ENCODE assay signal across 10 mouse cellular contexts in the genomic region with DNA sequence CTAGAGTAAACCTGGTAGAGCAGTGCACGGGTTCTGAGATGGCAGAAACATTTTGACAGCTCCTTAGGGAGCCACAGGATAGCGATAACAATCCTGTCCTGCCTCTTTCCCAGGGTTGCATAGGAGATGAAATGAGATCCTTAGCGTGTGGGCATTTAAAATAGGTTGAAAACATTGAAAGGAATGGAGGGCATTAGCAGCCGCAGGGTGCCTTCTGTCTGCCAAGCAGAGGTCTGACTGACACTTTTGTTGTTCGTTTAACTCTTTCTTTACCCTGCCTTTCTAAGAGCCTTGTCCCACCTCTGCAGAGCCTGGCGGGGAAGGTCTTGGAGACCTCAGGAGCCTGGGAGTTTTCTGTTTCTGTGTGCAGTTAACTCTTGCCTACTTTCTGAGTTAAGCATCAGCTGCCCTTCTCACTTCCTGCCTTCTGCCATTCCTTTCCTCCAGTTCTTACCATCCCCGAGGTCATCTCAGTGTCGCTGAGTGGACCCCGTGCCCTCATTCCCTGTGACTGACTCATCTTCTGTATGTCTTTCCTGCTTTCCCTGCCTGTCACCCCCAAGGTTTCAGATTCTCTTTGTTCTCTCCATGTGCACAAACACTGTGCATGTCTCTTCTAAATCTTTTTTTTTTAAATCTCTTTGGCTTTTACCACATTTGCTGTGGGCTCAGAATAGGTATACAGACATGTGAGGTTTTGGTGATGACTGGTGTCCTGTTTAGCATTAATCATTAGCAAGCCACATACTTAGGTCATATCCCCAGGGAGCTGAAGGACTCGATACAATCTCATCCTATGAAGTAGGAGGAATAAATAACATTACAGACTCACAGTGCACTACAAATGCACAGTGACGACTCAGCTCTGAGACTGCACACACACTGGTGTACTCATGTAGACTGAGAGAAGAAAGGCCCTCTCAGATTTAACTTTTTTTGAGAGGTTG. TPM values are rescaled to one million over a fixed set of nuclear protein-coding genes. Genes with fewer than 3 reads are reported as not detected.
A peak's percentile ranks its signal among the peaks of the same experiment; 100 is the strongest.
DNase-seq lines count a peak whose midpoint lies in the region; ATAC-seq and TF ChIP-seq lines count a peak whose summit lies in the region.
"Had no signal": no experiment of that assay in that cellular context is flagged by ENCODE, and none has a peak within 500 bp of the region (broad histone marks: within the 10 kb centered on the region; RNA-seq: fewer than 3 reads in every experiment).

No protein-coding gene starts in this region.

- peak overlapping the region; percentile 74 for H3K27ac ChIP-seq in cerebellum, adult 2 months (ENCODE audit: insufficient read depth, low read length)
- H3K27ac ChIP-seq in lung, embryonic 15.5 days = no peak overlapping the region
- peak overlapping the region; percentile 73 for H3K27ac ChIP-seq in hindbrain, embryonic 14.5 days
- H3K27ac ChIP-seq in stomach, embryonic 16.5 days (ENCODE audit: low read length) = no peak overlapping the region

- ATAC-seq in cerebellum, adult (ENCODE audit: insufficient number of reproducible peaks, low FRiP score, low TSS enrichment) = no peak
- no peak for ATAC-seq in lung, embryonic 15.5 days (ENCODE audit: borderline replicate concordance, extremely low read depth, low FRiP score, low TSS enrichment)
- ATAC-seq in hindbrain, embryonic 14.5 days (ENCODE audit: low FRiP score) = 0 out of 2 replicates have a peak, but pooled peaks have one; percentile 25
- ATAC-seq in stomach, embryonic 16.5 days (ENCODE audit: insufficient read depth, low FRiP score) = no peak

- peaks cover 9% of the 10 kb centered on the region; the same call in 1 of the 2 replicates for H3K36me3 ChIP-seq in lung, embryonic 15.5 days
- H3K36me3 ChIP-seq in hindbrain, embryonic 14.5 days (replicated peaks; ENCODE audit: control insufficient read depth, insufficient read depth) = peaks cover 48% of the 10 kb centered on the region
- H3K36me3 ChIP-seq in stomach, embryonic 16.5 days (ENCODE audit: control insufficient read depth, insufficient read depth, low read length) = peaks cover 6% of the 10 kb centered on the region; the same call in 1 of the 2 replicates

- no peaks in the 10 kb centered on the region for H3K27me3 ChIP-seq in cerebellum, adult 2 months (ENCODE audit: control insufficient read depth, insufficient read depth, low read length)
- no peaks in the 10 kb centered on the region for H3K27me3 ChIP-seq in lung, embryonic 15.5 days
- no peaks in the 10 kb centered on the region for H3K27me3 ChIP-seq in hindbrain, embryonic 14.5 days (ENCODE audit: control insufficient read depth, insufficient read depth, low read length)
- no peaks in the 10 kb centered on the region for H3K27me3 ChIP-seq in stomach, embryonic 16.5 days (ENCODE audit: control insufficient read depth, insufficient read depth, low read length)

- H3K4me1 ChIP-seq in cerebellum, adult 2 months (ENCODE audit: control insufficient read depth, insufficient read depth, low read length) = peaks cover 13% of the 10 kb centered on the region
- peaks cover 51% of the 10 kb centered on the region for H3K4me1 ChIP-seq in lung, embryonic 15.5 days
- peaks cover 67% of the 10 kb centered on the region for H3K4me1 ChIP-seq in hindbrain, embryonic 14.5 days (replicated peaks; ENCODE audit: control insufficient read depth, insufficient read depth, low read length)
- H3K4me1 ChIP-seq in stomach, embryonic 16.5 days (ENCODE audit: control insufficient read depth, insufficient read depth, low read length) = peaks cover 25% of the 10 kb centered on the region

- peak overlapping the region; percentile 40 for H3K4me3 ChIP-seq in cerebellum, adult 2 months (replicated peaks; ENCODE audit: insufficient read depth, low read depth, low read length)
- H3K4me3 ChIP-seq in lung, embryonic 15.5 days = no peak overlapping the region
- peak overlapping the region; percentile 60 for H3K4me3 ChIP-seq in hindbrain, embryonic 14.5 days (replicated peaks; ENCODE audit: low read length)
- no peak overlapping the region for H3K4me3 ChIP-seq in stomach, embryonic 16.5 days (replicated peaks; ENCODE audit: low read length)

- H3K4me2 ChIP-seq in lung, embryonic 15.5 days = peak overlapping the region; percentile 12; the same call in 1 of the 2 replicates
- peak overlapping the region; percentile 92 for H3K4me2 ChIP-seq in hindbrain, embryonic 14.5 days (replicated peaks)
- no peak overlapping the region for H3K4me2 ChIP-seq in stomach, embryonic 16.5 days (ENCODE audit: low read depth, low read length)

- DNase-seq in cerebellum, adult 2 months = no peak
- no peak for DNase-seq in lung, postnatal 14 days
- peak; percentile 38 for DNase-seq in hindbrain, embryonic 14.5 days (ENCODE audit: low spot score)
- DNase-seq in right cerebral cortex, postnatal 25 days = no peak
- no peak for DNase-seq in ovary, postnatal 10 days (ENCODE audit: low spot score)
- DNase-seq: cerebellum, adult 11-12 months; kidney, adult 9 months had no signal

- no peak overlapping the region for H3K9ac ChIP-seq in lung, embryonic 15.5 days
- peak overlapping the region; percentile 56 for H3K9ac ChIP-seq in hindbrain, embryonic 14.5 days
- 0 out of 2 replicates have a peak overlapping the region, but pooled peaks have one; percentile 2 for H3K9ac ChIP-seq in stomach, embryonic 16.5 days (ENCODE audit: low read length)

- TF ChIP-seq CTCF in cerebellum, adult 2 months (IDR thresholded peaks at IDR 0.05; ENCODE audit: borderline replicate concordance, insufficient read depth, low read depth, low read length) = no peak

- no peak for TF ChIP-seq POLR2A in cerebellum, adult 2 months (IDR thresholded peaks at IDR 0.05; ENCODE audit: borderline replicate concordance, insufficient read depth, low read length)

- no peaks in the 10 kb centered on the region for H3K9me3 ChIP-seq in lung, embryonic 15.5 days
- H3K9me3 ChIP-seq in hindbrain, embryonic 14.5 days (ENCODE audit: control insufficient read depth, low read length) = no peaks in the 10 kb centered on the region
- H3K9me3 ChIP-seq in stomach, embryonic 16.5 days (replicated peaks; ENCODE audit: control insufficient read depth, low read length) = no peaks in the 10 kb centered on the region

- WGBS in cerebellum, adult 2 months = 14% methylated on average over 11 of the region's 11 CpGs
- 25% methylated on average over 11 of the region's 11 CpGs for WGBS in lung, embryonic 15.5 days
- 7% methylated on average over 11 of the region's 11 CpGs for WGBS in hindbrain, embryonic 14.5 days
- WGBS in stomach, embryonic 16.5 days = 36% methylated on average over 11 of the region's 11 CpGs

RNA-seq across cellular contexts. Expression of gene Kif3c, which starts 6.3 kb away (rescaled TPM):
- 115 and 118 TPM in 2 replicates for polyA plus RNA-seq in cerebellum, adult 2 months (2012; rRNA removed)
- 11.8 and 12.0 TPM in 2 replicates for polyA plus RNA-seq in lung, embryonic 15.5 days (2015; fragmentation: Nextera tagmentation; extraction: Ambion mirVana)
- polyA plus RNA-seq in hindbrain, embryonic 14.5 days (2014; fragmentation: Nextera tagmentation; extraction: Ambion mirVana) = 73.8 and 77.9 TPM in 2 replicates
- polyA plus RNA-seq in stomach, embryonic 16.5 days (2015; fragmentation: Nextera tagmentation; extraction: Ambion mirVana) = 8.1 and 8.6 TPM in 2 replicates

RNA-seq across cellular contexts. Expression of gene Asxl2, which starts 55.4 kb away (rescaled TPM):
- polyA plus RNA-seq in cerebellum, adult 2 months (2012; rRNA removed) = 13.7 and 14.2 TPM in 2 replicates
- 16.6 and 16.9 TPM in 2 replicates for polyA plus RNA-seq in lung, embryonic 15.5 days (2015; fragmentation: Nextera tagmentation; extraction: Ambion mirVana)
- polyA plus RNA-seq in hindbrain, embryonic 14.5 days (2014; fragmentation: Nextera tagmentation; extraction: Ambion mirVana) = 11.8 and 12.4 TPM in 2 replicates
- 18.3 and 18.8 TPM in 2 replicates for polyA plus RNA-seq in stomach, embryonic 16.5 days (2015; fragmentation: Nextera tagmentation; extraction: Ambion mirVana)

Comparison
In these comparisons a context has a peak if more than half of its experiments do, and no peak if none do; other contexts are left out.
1. H3K27ac ChIP-seq: peak in cerebellum, adult 2 months (single experiment) and hindbrain, embryonic 14.5 days (single experiment); none in lung, embryonic 15.5 days (single experiment) and stomach, embryonic 16.5 days (single experiment).
2. H3K4me3 ChIP-seq: peak in cerebellum, adult 2 months (single experiment) and hindbrain, embryonic 14.5 days (single experiment); none in lung, embryonic 15.5 days (single experiment) and stomach, embryonic 16.5 days (single experiment).